Mouse (Mus musculus) CH12F3 (cell line): ENCODE data around the gene Tubgcp6.

Source experiments
- in situ Hi-C: fragments of 300-500 bp; cut with MboI; formaldehyde crosslinking; loops from 2 replicates; pipeline ENCODE4 v1.14.3; 2020; ENCODE audit warnings: low sequenced_read_pairs

Gene Tubgcp6

DNA sequence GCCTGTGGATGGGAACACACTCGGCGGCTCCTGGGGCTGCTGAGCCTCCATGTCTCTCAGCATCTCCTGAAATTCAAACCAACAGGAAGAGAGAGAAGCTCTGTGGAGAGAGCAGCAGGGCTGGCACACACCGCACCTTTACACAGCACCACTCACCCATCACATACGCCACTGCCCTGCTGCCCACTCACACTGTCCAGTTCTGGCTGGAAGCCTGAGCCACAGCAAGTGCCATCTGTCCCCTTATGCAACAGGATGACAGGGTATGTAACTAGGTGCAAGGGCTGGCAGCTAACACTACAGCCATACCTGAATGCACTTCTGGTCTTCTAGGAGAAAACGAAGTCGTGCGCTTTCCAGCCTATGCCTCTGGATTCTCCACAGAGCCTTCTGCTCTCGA is 18.5 kb downstream of the Tubgcp6 start:
- in situ Hi-C loops, result no loop called here

DNA sequence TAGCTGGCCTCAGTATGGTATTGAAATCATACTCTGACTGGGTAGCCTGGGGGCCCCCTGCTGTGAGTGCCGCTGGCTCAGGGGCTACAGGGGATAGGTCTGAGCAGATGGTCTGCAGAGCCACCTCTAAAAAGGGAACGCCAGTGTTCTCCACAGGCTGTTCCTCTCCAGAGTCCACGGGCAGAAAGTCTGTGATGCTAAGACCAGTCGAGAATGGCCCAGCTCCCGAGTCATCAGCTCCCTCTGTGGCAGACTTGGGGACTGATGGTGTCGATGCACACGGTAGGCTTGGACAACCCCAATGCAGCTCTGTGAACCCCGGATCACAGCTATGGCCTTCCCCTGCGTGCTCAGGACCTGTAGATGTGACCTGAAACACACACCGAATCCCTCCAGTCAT is 19.0 kb downstream of the Tubgcp6 start:
- in situ Hi-C loops, result no loop called here

DNA sequence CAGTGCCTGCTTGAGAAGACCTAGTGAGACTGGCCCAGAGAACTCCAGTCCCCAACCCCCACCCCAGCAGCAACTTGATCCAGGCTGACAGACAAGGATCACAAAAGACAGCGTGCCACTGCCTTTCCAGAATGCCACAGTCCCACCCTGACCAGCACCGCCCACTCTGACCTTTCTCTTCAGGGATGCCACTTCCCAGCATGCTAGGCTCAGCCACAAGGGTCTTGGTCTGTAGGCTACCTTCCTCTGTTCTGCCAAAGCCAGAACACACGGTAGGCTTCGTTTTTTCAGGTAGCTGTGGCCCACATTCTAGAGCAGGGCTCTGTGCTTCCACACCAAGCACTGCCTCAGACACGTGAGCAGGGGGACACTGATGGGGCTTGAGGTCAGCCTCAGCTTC is 20.3 kb downstream of the Tubgcp6 start:
- in situ Hi-C loops, result no loop called here

DNA sequence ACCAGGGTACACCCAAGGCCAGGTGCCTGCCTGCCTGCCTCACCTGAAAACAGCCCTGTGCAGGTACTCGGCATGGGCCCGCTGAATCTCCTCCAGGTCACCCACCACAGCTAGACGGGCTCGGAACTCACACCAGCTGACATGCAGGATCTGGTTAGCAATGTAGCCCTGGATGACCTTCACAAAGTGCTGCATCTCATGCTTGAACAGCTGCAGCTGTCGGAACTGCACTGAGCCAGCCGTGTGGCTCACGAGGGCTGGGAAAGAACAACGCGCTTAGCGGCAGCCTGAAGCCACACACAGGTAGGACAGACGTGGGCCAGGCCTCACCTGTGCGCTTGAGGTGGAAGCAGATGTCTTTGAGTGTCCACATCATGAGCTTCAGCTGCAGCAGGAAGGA is 22.1 kb downstream of the Tubgcp6 start:
- in situ Hi-C loops, result no loop called here

DNA sequence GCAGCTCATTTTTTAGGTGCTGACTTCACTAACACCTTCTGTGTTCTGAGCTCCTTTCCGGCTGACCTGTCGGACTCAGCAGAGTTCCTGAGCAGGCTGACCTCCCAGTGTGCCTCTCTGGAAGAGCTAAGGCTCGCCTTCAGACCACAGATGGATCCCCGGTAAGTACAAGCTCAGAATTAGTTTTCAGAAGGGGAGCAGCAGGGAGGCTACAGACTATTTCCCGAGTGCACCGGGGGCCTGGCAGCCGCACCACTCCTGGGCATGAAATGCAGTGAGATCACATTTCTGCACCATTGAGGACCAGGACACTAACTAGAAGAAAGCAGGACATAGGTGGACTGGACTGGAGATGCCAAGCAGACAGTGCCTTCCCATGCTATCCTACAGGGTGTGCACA is 24.3 kb downstream of the Tubgcp6 start:
- in situ Hi-C loops, result no loop called here

DNA sequence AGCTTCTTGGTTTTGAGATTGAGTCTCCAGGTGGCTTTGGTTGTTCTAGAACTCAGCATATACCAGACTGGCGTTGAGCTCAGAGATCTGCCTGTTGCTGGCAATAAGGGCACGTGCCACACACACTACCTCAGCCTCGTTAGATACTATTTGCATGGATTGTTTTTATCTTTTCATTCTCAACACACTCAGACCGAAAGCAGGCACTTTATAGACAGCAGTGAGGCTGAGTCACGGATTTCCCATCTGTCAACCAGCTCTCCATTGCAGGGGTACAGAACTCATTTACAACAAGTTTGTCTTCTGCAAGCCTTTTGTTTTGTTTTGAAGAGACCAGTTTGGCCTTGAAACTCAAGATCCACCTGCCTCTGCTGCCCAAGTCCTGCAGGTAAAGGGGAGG is 25.5 kb downstream of the Tubgcp6 start:
- in situ Hi-C loops, result no loop called here

DNA sequence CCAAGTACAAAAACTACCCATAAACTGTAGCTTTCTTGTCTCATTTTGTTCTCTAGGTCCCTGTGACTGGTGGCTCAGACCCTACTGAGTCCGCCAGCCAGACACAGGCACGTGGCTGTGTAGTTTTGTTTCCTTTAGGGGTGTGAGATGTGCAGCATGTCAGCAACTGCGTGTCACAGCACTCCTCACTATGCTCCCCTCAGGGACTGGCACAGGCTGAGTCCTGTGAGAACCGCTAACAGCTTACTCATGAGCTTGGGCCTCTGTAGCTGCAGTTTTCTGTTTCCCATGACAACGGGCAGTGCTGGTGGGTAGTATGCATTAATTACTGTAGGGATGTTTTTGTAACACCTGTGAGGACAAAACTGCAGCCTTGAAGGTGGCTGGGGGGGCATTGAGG is 30.7 kb downstream of the Tubgcp6 start:
- in situ Hi-C loops, result no loop called here

DNA sequence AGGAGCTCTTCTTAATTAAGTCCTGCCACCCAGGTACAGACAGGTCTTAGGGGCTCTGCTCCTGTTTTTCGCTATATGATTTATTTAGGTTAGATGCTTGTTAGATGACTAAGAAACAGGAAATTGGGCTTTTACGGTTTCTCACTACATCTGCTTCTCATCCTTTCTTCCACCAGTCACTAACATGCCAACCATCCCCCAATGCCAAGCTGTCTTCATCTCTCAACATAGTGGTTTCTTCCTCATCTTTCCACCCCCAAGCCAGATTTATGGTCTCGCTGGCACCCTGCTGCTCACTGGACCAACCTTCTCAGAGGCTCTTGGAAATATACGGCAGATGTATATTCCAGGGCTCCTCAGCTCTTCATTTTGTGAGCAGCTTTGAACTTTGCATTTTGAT is 32.2 kb downstream of the Tubgcp6 start:
- in situ Hi-C loops, result no loop called here

DNA sequence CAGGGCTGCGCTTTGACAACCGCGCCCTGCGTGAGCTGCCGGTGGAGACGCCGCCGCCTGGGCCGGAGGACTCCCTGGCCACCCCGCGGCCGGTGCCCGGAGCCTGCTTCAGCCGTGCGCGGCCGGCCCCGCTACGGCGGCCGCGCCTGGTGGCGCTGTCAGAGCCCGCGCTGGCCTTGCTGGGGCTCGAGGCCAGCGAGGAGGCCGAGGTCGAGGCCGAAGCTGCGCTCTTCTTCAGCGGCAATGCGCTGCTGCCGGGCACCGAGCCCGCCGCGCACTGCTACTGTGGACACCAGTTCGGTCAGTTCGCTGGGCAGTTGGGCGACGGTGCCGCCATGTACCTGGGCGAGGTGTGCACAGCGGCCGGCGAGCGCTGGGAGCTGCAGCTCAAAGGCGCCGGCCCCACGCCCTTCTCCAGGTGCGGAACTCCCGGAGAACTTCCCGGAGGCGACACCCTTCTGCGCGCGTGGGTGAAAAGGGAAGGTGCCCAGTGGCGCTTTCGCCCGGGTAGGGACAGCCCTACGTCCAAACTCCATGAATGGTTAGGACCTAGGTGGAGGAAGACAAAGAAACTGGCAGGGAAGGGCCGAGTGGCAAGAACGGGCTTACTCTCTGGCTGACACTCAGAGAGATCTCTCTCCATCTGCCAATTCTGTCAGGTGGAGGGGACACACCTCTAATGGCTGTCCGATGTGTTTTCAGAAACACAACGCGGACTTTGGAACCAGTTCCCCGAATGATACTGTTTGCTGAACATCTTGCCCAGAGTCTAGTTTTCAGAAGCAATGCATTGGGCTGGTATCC is 33.5 kb downstream of the Tubgcp6 start:
- in situ Hi-C loops, result no loop called here

DNA sequence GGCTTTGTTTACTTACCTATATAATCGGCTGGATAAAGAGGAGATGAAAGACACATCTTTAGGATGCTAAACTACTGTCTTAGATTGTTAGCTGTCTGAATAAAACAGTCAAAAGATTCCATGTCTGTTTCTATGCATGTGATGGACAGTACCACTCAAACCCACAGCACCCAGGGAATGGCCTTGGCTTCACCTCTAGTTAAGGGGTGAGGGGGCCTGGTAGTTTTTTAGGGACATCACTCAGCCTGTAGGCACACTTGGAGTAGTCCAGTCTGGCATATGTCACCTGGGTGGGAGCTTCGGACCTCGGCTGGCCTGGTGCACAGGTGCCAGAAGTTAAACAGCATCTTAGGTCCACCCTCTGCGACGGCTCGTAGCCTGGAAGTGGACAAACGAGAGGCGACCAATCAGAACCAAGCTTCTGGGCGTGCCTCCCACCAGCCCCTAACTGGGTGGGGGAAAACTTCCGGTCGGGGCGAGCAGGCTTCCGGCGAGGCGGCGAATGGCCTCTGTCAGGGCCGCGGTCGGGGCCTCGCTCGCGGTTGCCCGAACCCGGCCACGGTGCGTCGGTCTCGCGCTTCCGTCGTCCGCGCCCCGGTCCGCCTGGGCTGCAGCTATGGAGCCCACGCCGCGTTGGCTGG is 34.2 kb downstream of the Tubgcp6 start, which contains the start of gene Selenoo:
Gene Selenoo, plus strand, starts transcription at position 478 of the 641 bp plus-strand sequence.
- in situ Hi-C loops, result no loop called here

DNA sequence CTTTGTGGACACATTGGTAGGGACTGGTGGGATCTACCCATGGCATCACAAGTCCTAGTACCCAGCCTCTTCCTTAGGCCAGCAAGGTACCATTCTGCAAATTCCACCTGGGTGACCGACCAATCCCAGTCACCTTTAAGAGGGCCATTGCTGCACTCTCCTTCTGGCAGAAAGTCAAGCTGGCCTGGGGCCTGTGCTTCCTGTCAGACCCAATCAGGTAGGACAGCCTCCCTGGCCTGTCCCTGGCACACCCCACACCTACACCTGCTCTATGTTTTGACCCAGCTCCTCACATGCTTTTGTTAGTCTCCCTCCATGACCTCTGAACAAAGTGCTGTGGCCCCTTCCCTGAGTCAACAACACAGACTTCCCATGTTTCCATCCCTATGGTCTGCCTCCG is 38.1 kb downstream of the Tubgcp6 start:
- in situ Hi-C loops, result no loop called here

DNA sequence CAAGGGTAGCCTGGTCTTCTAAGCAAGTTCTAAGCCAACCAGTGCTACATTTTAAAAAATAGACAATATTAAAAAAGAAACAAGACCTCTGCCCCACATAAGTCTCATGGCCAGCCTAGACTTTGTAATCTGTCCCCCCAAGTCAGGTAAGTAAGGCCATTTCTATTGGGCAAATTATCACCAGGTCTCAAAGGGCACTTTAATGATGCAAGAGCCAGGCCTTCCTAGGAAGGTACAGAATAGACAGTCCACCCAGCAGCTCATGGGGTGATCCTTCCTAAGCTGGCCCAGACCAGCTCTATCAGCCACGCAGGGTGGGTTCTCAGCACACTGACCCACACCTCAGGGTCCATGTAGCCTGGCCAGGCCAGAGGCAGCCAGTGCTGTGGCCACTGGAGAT is 39.0 kb downstream of the Tubgcp6 start:
- in situ Hi-C loops, result no loop called here

DNA sequence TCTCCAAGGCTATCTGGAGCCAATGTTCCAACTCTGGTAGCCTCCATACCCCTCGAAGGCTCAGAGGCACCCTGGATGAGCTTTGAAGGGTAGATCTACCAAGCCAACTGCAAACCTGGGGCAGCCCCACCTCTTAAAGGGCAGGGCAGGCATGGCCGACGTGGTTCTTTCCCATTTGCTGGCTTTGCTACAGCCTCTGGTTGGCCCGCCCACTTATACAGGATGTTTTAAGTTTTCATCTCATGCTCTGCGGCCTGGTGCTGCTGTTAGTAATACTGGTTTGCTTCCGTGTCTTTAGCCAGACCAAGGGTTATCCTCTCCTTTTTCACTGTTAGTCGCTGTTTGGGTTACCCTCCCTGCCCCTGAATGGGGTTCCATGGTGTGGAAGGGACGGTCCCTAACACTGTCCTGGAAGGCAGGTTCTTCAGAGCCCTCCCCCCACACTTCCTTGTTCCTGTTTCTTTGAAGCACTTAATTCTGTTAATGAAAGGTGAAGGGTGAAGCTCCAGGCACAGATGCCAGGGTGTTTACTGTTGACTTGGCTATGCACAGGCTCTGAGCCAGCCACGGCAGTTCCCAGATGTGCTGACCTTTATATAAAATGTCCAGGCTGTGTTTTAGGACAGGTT is 44.6 kb downstream of the Tubgcp6 start:
- in situ Hi-C loops, result no loop called here

DNA sequence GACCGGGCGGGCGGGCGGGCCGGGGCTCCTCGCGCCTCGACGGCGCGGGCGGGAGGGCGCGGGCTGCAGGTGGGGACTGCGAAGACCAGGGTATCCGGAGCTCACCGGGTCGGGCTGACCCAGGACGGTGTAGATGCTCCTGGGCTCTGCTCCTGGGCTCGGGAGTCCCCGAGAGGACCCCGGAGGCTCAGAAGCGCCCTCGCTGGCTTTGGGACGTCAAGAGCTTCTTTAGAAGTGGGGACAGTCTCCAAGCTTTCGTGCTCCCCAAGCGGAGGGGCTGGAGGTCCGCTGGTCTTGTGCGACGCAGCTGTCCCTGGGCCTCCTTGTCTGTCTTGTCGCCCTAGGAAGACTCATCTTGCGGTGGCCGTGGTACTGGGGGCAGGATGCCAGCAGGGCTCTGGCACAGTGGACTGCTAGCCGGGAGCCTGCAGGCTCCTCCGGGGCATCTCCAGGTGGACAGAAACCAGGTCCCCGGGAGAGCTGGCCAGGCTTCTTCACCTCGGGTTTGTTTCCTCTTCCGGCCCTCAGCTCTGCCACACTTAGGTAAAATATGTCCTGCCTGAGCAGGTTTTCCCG is 46.7 kb downstream of the Tubgcp6 start:
- in situ Hi-C loops, result no loop called here

DNA sequence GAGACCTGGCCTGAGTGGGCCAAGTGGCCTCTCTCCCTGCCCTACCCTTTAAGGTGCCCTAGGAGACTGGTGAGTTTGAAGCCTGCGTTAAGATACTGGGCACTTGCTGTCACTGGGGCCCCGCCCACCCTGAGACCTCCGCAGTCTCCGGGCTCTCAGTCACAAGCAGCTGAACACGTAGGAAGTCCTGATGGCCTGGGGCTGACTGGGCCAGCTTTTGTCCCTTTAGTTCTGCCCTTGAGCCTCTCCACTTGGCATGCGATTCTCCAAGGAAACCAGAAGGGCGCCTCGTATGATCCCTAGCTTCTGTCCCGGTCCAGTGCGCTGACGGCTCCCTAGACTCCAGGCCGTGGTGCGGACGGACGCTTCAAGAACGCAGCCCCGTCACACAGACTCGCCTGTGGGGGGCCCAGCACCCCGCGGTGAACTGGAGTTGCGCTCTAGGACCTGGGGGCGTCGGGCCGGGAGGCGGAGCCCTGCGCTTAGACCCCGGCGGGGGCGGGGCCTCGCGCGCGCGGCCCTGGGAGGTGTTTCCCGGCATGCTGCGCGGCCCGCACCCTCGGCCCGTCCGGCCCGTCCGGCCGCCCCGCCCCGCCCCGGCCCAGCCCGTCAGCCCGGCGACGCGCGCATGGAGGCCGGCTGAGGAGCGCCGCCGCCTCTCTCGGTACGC is 47.3 kb downstream of the Tubgcp6 start:
- in situ Hi-C loops, result no loop called here

DNA sequence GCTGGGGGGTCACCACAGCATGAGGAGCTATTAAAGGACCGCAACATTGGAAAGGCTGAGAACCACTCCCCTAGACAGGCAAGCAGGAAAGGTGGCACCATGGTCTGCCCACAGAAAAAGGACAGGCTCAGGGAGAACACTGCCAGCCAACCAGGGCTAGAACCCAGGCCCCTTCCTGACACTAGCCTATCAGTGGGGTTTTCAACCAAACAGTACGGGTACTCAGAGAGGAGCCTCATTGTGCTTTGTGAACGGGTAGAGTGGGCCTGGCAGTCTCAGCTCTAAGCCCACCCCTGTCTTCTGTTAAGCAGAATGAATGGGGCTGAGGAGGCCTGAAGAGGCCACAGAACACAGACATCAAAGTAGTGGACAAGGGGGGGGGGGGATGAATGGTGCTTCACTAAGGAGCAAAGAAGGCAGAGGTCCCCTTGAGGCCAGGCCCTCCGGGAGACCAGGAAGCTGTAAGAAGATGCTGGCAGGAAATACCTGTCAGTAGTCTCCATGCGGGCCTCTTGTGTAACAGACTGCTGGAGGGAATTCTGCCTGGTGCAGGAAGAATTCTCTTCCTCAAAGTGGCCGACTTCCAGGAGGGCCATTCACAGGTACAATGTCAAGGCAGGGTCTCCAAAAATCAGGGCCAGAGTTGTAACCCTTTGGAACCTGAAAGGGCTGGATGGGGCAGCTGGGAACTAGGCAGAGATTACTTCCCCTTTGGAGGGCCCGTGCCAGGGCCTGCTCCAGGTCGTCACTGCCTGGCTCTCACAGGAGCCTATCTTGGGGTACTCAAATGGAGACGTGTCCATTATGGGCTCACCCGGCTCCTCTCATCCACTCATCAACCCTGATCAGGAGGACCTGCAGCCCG is 48.1 kb downstream of the Tubgcp6 start, which contains the start of gene Trabd:
Gene Trabd, plus strand, starts transcription at position 512 of the 865 bp plus-strand sequence.
- in situ Hi-C loops, result no loop called here

DNA sequence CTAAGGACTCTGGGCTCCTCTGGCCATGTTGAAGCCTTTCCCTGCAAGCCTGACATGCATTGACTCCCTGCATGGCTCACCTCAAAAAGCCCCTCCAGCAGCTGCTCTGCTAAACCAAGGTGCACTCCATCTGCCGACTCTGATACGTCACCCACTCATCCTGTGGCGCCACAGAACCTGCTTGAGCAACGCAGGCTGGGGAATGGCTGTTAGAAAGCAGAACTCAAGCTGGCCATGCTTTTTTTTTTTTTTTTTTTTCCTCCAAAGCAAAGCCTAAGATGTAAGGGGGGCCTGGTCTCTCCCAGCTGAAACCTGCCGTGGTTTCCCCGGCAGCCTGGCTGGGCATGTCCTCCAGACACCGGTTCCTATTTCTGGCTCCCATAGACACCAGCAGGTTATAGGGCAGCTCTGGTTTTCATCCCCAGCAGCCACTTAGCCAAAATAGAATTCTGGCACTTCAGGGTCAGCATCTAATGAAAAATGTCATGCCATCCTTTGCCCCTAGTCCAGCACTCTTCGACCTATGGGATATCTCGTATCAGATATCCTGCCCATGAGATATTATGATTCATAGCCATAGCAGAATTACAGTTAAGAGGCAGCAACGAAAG is 48.8 kb downstream of the Tubgcp6 start:
- in situ Hi-C loops, result no loop called here

DNA sequence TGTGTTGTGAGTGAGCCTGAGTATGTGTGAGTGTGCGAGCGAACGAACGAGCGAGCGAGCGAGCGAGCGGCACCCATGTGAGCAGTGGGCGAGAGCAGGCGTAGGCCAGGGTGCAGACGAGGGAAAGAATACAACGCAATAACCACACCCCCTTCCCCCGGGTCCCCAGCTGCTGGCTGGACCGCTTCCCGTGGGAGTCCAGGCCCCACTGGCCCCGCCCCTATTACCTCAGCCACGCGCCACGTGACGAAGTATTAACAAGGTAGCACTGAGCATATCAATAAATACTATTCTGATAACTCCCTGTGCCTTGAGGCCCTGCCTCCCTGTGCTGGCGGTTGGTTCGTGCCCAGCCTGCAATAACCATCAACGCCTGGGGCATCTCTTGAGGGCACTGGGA is 52.3 kb downstream of the Tubgcp6 start:
- in situ Hi-C loops, result no loop called here

DNA sequence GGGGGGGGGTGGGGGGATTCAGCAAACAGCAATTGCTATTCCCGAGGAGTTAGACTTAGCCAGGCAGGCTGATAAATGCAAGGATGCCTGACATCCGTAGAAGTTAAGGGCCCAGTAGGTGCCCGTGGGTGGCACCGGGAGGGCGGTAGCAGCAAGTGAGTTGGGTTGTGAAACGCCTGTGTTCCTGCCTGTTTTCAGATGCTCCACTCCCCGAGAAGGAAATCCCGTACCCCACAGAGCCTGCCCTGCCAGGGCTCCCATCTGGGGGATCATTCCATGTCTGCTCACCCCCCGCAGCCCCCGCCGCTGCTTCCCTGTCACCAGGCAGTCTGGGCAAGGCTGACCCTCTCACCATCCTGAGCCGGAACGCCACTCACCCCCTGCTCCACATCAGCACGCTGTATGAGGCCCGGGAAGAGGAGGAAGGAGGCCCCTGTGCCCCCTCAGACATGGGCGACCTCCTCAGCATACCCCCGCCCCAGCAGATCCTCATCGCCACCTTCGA is 53.5 kb downstream of the Tubgcp6 start:
- in situ Hi-C loops, result no loop called here

DNA sequence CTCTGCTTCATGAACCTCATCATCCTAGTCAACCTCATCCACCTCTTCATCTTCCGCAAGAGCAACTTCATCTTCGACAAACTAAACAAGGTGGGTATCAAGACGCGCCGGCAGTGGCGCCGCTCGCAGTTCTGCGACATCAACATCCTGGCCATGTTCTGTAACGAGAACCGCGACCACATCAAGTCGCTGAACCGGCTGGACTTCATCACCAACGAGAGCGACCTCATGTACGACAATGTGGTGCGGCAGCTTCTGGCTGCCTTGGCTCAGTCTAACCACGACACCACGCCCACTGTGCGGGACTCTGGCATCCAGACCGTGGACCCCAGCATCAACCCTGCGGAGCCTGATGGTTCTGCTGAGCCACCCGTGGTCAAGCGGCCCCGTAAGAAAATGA is 54.7 kb downstream of the Tubgcp6 start:
- in situ Hi-C loops, result no loop called here
